Mouse (Mus musculus) E14TG2a.4 (cell line): ENCODE results near the gene Cnksr1.

ENCODE experiments used
- H3K27me3 ChIP-seq: 2 replicates; pipeline ENCODE4 v1.6.1; 2014; ENCODE audit warnings: low read length, control low read depth; ENCODE audit not compliant: insufficient read depth
- H3K36me3 ChIP-seq: 2 replicates; pipeline ENCODE4 v1.6.1; 2014; ENCODE audit warnings: low read length, control low read depth; ENCODE audit not compliant: insufficient read depth
- H3K4me1 ChIP-seq: replicated peaks from 2 replicates; pipeline ENCODE4 v1.6.1; 2014; ENCODE audit warnings: low read depth, low read length, control low read depth
- H3K4me3 ChIP-seq: replicated peaks from 2 replicates; pipeline ENCODE4 v1.5.1; 2014; ENCODE audit warnings: mild to moderate bottlenecking, low read length
- H3K9me3 ChIP-seq: 2 replicates; pipeline ENCODE4 v1.6.1; 2014; ENCODE audit warnings: low read length, control low read depth
- CTCF ChIP-seq: conservative IDR thresholded peaks from 2 replicates; pipeline ENCODE4 v1.5.1; 2014; ENCODE audit warnings: low read length
- NANOG ChIP-seq: IDR thresholded peaks from 2 replicates; pipeline ENCODE4 v1.6.1; 2014; ENCODE audit warnings: borderline replicate concordance, low read length, mixed read lengths
- POU5F1 ChIP-seq: IDR thresholded peaks from 2 replicates; pipeline ENCODE4 v1.6.1; 2014; ENCODE audit warnings: low read length, borderline replicate concordance

Cnksr1 gene

DNA sequence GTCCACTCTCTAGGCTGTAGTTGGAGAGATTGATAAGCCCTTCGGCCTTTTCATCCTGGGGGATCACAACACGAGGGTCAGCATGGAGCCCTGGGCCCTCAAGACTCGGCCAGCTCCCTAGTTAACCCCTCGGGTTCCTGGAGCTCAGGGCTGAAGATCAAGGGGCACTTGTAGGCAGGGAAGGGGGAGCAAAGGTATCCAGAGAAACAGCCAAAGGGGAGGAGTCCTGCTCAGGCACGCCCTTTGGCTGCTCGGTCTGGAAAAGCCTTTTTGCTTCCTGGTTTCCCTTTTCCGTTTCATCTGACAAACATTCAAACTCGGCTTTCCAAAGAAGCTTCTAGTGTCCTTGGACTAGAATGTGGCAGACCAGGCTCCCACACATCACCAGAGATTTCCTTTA, 7.8 kb downstream of the Cnksr1 start:
- Histone ChIP-seq H3K27me3 (peaks cover 61% of the 10 kb centered on the region), H3K4me3 (no peak overlapping the region), H3K36me3 (no peaks in the 10 kb centered on the region), H3K4me1 (peaks cover 45% of the 10 kb centered on the region), H3K9me3 (no peaks in the 10 kb centered on the region)
- TF ChIP-seq NANOG (no peak), CTCF (no peak), POU5F1 (no peak)

- no peaks in the 10 kb centered on the region for H3K36me3 ChIP-seq
- TF ChIP-seq NANOG: no peak
- no peak for TF ChIP-seq POU5F1
- no peak for TF ChIP-seq CTCF
- H3K4me3 ChIP-seq: no peak within 1 kb of the TSS
- H3K27me3 ChIP-seq: peaks cover 34% of the 10 kb centered on the region
- H3K9me3 ChIP-seq: no peaks in the 10 kb centered on the region
- peaks cover 32% of the 10 kb centered on the region for H3K4me1 ChIP-seq
Observed at GRCm38 (mm10) chr4:134227194-134227593, 11.0 kb downstream of the Cnksr1 start, which contains the start of gene Catsper4. Gene Catsper4, minus strand, starts transcription at chr4:134227383.

DNA sequence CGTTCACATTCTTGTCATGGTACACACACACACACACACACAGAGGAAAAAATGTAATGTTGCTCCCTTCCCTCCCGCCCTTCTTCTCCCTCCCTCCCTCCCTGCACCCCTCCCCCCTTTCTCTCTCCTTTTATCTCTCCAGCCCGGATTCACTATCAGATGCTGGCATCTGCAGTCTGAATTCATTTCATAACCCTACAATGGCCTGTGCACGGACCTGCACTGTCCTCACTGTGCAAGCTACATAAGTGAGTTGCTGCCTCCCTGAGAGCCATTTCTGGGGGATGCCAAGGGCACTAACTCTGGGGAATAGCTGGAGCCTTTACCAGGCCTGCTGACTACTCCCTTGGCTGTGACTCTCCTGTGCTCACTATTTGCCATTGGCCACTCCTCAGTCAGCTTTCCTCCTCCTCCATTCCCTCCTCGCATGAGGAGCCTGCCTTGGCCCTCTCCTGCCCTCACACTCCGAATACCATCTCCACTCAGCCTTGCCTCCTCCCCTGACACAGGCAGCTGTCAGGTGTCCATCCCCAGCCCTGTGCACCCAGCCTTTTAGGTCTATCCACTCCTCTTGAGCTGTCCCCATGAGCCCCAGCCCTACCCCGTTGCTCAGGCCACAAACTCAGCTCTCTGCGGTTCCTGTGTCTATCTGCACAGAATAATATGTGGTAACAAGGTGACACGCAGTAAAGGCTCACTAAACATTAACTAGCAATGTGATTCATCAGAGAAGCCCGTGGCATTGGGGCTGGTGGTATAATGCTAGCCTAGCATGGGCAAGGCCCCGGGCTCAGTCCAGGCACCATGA, 15.2 kb downstream of the Cnksr1 start:
- H3K9me3 ChIP-seq: no peaks in the 10 kb centered on the region
- peaks cover 4% of the 10 kb centered on the region; the same call in 1 of the 2 replicates for H3K4me1 ChIP-seq
- TF ChIP-seq POU5F1: no peak
- no peak for TF ChIP-seq CTCF
- no peak for TF ChIP-seq NANOG
- no peak overlapping the region for H3K4me3 ChIP-seq
- H3K36me3 ChIP-seq: no peaks in the 10 kb centered on the region
- H3K27me3 ChIP-seq: 0 out of 2 replicates have a peak, but pooled peaks cover 10% of the 10 kb centered on the region

DNA sequence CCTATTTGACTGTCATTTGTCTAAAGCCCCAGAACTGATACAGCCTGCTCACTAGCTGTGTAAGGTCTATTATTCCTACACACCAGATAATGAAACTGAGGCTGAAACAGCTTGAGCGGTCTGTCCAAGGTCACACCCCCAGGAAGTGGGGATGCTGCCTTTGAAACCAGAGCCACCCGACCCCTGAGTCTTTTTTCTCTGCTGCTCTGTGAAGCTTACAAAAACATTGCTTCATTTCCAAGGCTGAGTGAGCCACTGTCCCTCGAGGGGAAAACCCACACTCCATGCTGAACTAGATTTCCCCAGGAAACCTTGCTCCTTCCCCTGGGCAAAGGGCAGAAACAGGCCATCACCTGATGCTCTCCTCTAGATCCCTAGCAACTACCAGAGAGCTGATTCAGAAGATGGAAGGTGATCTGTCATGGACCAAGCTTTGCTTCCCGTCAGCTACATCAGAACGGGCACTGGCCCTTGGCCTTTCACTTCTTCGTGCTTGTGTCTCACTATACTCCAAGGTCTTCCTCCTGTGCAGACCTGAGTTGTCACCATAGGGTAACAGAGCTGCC, 31.6 kb downstream of the Cnksr1 start:
- Histone ChIP-seq H3K4me1 (peaks cover 40% of the 10 kb centered on the region), H3K36me3 (no peaks in the 10 kb centered on the region), H3K9me3 (no peaks in the 10 kb centered on the region), H3K4me3 (no peak overlapping the region), H3K27me3 (no peaks in the 10 kb centered on the region; the same call in 1 of the 2 replicates)
- TF ChIP-seq CTCF (no peak), POU5F1 (no peak), NANOG (no peak)

- Histone ChIP-seq H3K4me1 (peaks cover 34% of the 10 kb centered on the region), H3K36me3 (no peaks in the 10 kb centered on the region), H3K9me3 (no peaks in the 10 kb centered on the region), H3K4me3 (no peak overlapping the region), H3K27me3 (no peaks in the 10 kb centered on the region)
- TF ChIP-seq POU5F1 (no peak), CTCF (no peak), NANOG (no peak)
Observed at GRCm38 (mm10) chr4:134203340-134203896, 34.8 kb downstream of the Cnksr1 start.

- H3K4me3 ChIP-seq: no peak within 1 kb of the TSS
- peaks cover 33% of the 10 kb centered on the region for H3K4me1 ChIP-seq
- no peaks in the 10 kb centered on the region for H3K9me3 ChIP-seq
- H3K27me3 ChIP-seq: no peaks in the 10 kb centered on the region
- H3K36me3 ChIP-seq: no peaks in the 10 kb centered on the region
- TF ChIP-seq CTCF: no peak
Observed at GRCm38 (mm10) chr4:134202904-134203303, 35.3 kb downstream of the Cnksr1 start, which contains the start of gene Gm7534. Gene Gm7534, minus strand, starts transcription at chr4:134203004.

- Histone ChIP-seq H3K9me3 (no peaks in the 10 kb centered on the region), H3K4me1 (peaks cover 8% of the 10 kb centered on the region; the same call in 1 of the 2 replicates), H3K27me3 (no peaks in the 10 kb centered on the region; the same call in 1 of the 2 replicates), H3K4me3 (no peak overlapping the region), H3K36me3 (no peaks in the 10 kb centered on the region)
- TF ChIP-seq NANOG (no peak), CTCF (no peak), POU5F1 (no peak)
Observed at GRCm38 (mm10) chr4:134199371-134199770, 38.8 kb downstream of the Cnksr1 start.

- Histone ChIP-seq H3K9me3 (no peaks in the 10 kb centered on the region), H3K27me3 (peaks cover 4% of the 10 kb centered on the region; the same call in 1 of the 2 replicates), H3K4me1 (peaks cover 28% of the 10 kb centered on the region), H3K36me3 (peaks cover 24% of the 10 kb centered on the region), H3K4me3 (peak overlapping the region; percentile 91)
- TF ChIP-seq NANOG (no peak), CTCF (no peak), POU5F1 (no peak)
Observed at GRCm38 (mm10) chr4:134186268-134186667, 51.9 kb downstream of the Cnksr1 start.
